Mouse (Mus musculus) lung, postnatal 0 days (tissue): ENCODE results near the gene Fars2.

ENCODE experiments used
- CTCF ChIP-seq: IDR thresholded peaks from 2 replicates; pipeline ENCODE4 v1.5.1; 2016; ENCODE audit warnings: antibody characterized with exemption, mild to moderate bottlenecking
- EP300 ChIP-seq: IDR thresholded peaks from 2 replicates; pipeline ENCODE4 v1.6.1; 2016; ENCODE audit warnings: antibody characterized with exemption, mild to moderate bottlenecking, control low read depth

DNA sequence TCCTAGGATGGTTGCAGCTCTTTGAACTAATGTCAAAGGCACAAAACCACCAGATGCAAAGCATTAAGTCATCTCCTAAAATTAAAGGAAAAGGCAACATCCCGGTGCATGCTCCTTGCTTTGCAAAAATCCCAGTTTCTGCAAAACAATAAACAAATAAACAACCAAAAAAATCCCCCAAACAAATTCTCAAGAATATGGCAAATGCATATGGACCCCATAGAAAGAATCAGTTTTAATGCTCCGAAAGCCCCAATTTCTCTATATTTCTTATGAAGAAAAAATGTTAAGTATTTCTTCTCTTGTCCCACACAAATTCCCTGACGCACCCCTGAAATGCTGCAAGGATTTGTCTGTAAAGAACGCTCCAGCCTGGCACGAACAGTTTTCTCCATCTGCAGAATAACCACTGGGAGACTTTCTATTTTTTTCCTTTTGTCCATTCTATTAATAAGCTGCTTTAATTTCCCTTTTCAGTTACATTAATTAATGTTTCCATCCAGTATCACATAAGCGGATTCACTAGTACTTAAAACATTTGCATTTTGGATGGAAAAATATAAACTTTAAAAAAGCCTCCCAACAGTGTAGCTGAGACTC lies 615.8 kb downstream of the Fars2 start:
- TF ChIP-seq CTCF = no peak
- TF ChIP-seq EP300 = no peak
